Comparison of ENCODE assay signal across 8 mouse cellular contexts in genomic region chr6:149100174-149101075, GRCm38 (mm10). TPM values are rescaled to one million over a fixed set of nuclear protein-coding genes. Genes with fewer than 3 reads are reported as not detected.
DNase-seq lines count a peak whose midpoint lies in the region; ATAC-seq and TF ChIP-seq lines count a peak whose summit lies in the region.

No protein-coding gene starts in this region.

- H3K79me2 ChIP-seq in C2C12 (ENCODE audit: control insufficient read depth, insufficient read depth), result peaks cover 51% of the 10 kb centered on the region

- peaks cover 32% of the 10 kb centered on the region for H3K79me3 ChIP-seq in C2C12 (ENCODE audit: low read depth)

- peak overlapping the region; percentile 97 for H3K27ac ChIP-seq in forebrain, embryonic 12.5 days
- peak overlapping the region; percentile 97 for H3K27ac ChIP-seq in heart, embryonic 15.5 days
- H3K27ac ChIP-seq in liver, embryonic 11.5 days (ENCODE audit: low read depth, low read length), result peak overlapping the region; percentile 91
- H3K27ac ChIP-seq in stomach, embryonic 14.5 days (ENCODE audit: low read length), result peak overlapping the region; percentile 78

- 1% methylated on average over 51 of the region's 52 CpGs for WGBS in forebrain, embryonic 12.5 days
- 1% methylated on average over 52 of the region's 52 CpGs for WGBS in heart, embryonic 15.5 days
- 3% methylated on average over 52 of the region's 52 CpGs for WGBS in liver, embryonic 11.5 days
- WGBS in stomach, embryonic 14.5 days, result 2% methylated on average over 52 of the region's 52 CpGs

- H3ac ChIP-seq in C2C12 (ENCODE audit: control insufficient read depth, insufficient read length, low read depth), result peak overlapping the region; percentile 84

- DNase-seq in brain, embryonic 18.5 days (ENCODE audit: low read depth, low spot score), result peak; percentile 34
- peak; percentile 84 for DNase-seq in kidney, postnatal 14 days
- DNase-seq in liver, embryonic 11.5 days (ENCODE audit: low spot score), result peak; percentile 63

- peak overlapping the region; percentile 72 for H3K4me3 ChIP-seq in C2C12 (ENCODE audit: insufficient read depth, poor library complexity, severe bottlenecking)
- peak overlapping the region; percentile 82 for H3K4me3 ChIP-seq in forebrain, embryonic 12.5 days (replicated peaks)
- H3K4me3 ChIP-seq in heart, embryonic 15.5 days, result peak overlapping the region; percentile 98
- peak overlapping the region; percentile 78 for H3K4me3 ChIP-seq in liver, embryonic 11.5 days (ENCODE audit: low read depth, low read length)
- H3K4me3 ChIP-seq in stomach, embryonic 14.5 days (ENCODE audit: low read depth, low read length), result peak overlapping the region; percentile 81

- no peaks in the 10 kb centered on the region for H3K36me3 ChIP-seq in C2C12 (ENCODE audit: control insufficient read depth, insufficient read depth)
- H3K36me3 ChIP-seq in forebrain, embryonic 12.5 days (replicated peaks), result no peaks in the 10 kb centered on the region
- no peaks in the 10 kb centered on the region for H3K36me3 ChIP-seq in heart, embryonic 15.5 days
- H3K36me3 ChIP-seq in liver, embryonic 11.5 days (ENCODE audit: control insufficient read depth, insufficient read depth, low read length), result no peaks in the 10 kb centered on the region
- no peaks in the 10 kb centered on the region for H3K36me3 ChIP-seq in stomach, embryonic 14.5 days (ENCODE audit: control insufficient read depth, insufficient read depth, low read length)

- H3K4me1 ChIP-seq in forebrain, embryonic 12.5 days, result peaks cover 7% of the 10 kb centered on the region
- H3K4me1 ChIP-seq in heart, embryonic 15.5 days (replicated peaks), result peaks cover 5% of the 10 kb centered on the region
- H3K4me1 ChIP-seq in liver, embryonic 11.5 days (replicated peaks; ENCODE audit: control insufficient read depth, insufficient read depth, low read length), result no peaks in the 10 kb centered on the region
- H3K4me1 ChIP-seq in stomach, embryonic 14.5 days (ENCODE audit: control insufficient read depth, insufficient read depth, low read length), result no peaks in the 10 kb centered on the region

- no peak for TF ChIP-seq CTCF in C2C12 (IDR thresholded peaks at IDR 0.05; ENCODE audit: control insufficient read depth, insufficient read depth, insufficient read length)

- H3K9ac ChIP-seq in forebrain, embryonic 12.5 days, result peak overlapping the region; percentile 92
- peak overlapping the region; percentile 90 for H3K9ac ChIP-seq in heart, embryonic 15.5 days
- H3K9ac ChIP-seq in liver, embryonic 11.5 days (ENCODE audit: low read depth, low read length), result peak overlapping the region; percentile 75
- peak overlapping the region; percentile 68 for H3K9ac ChIP-seq in stomach, embryonic 14.5 days (replicated peaks; ENCODE audit: low read depth, low read length)

- H3K27me3 ChIP-seq in C2C12 (ENCODE audit: control insufficient read depth, insufficient read depth, insufficient read length), result no peaks in the 10 kb centered on the region
- no peaks in the 10 kb centered on the region; the same call in 1 of the 2 replicates for H3K27me3 ChIP-seq in forebrain, embryonic 12.5 days
- no peaks in the 10 kb centered on the region for H3K27me3 ChIP-seq in heart, embryonic 15.5 days
- peaks cover 21% of the 10 kb centered on the region for H3K27me3 ChIP-seq in liver, embryonic 11.5 days (replicated peaks; ENCODE audit: control insufficient read depth, insufficient read depth, low read length)
- no peaks in the 10 kb centered on the region for H3K27me3 ChIP-seq in stomach, embryonic 14.5 days (ENCODE audit: control insufficient read depth, insufficient read depth, low read length)

- no peaks in the 10 kb centered on the region for H3K9me3 ChIP-seq in forebrain, embryonic 12.5 days
- H3K9me3 ChIP-seq in heart, embryonic 15.5 days (replicated peaks), result no peaks in the 10 kb centered on the region
- no peaks in the 10 kb centered on the region for H3K9me3 ChIP-seq in liver, embryonic 11.5 days (ENCODE audit: control insufficient read depth, low read length)
- no peaks in the 10 kb centered on the region for H3K9me3 ChIP-seq in stomach, embryonic 14.5 days (ENCODE audit: control insufficient read depth, low read depth, low read length)

- peak overlapping the region; percentile 72 for H3K4me2 ChIP-seq in forebrain, embryonic 12.5 days
- H3K4me2 ChIP-seq in heart, embryonic 15.5 days, result peak overlapping the region; percentile 70
- peak overlapping the region; percentile 74 for H3K4me2 ChIP-seq in liver, embryonic 11.5 days
- H3K4me2 ChIP-seq in stomach, embryonic 14.5 days (replicated peaks; ENCODE audit: low read depth, low read length), result peak overlapping the region; percentile 83

- peak; percentile 72 for ATAC-seq in forebrain, embryonic 12.5 days (ENCODE audit: low FRiP score)
- peak; percentile 18; the same call in 1 of the 2 replicates for ATAC-seq in heart, embryonic 15.5 days (replicated peaks; ENCODE audit: insufficient number of reproducible peaks, insufficient read depth, low FRiP score, low read depth)
- peak; percentile 45 for ATAC-seq in liver, embryonic 11.5 days (replicated peaks; ENCODE audit: low FRiP score)
- ATAC-seq in monocyte, adult 5-6 weeks (replicated peaks; ENCODE audit: insufficient number of reproducible peaks, low FRiP score, low TSS enrichment, poor library complexity, severe bottlenecking), result peak; percentile 22; the same call in 1 of the 2 replicates
- peak; percentile 46; the same call in 1 of the 2 replicates for ATAC-seq in stomach, embryonic 14.5 days (ENCODE audit: insufficient number of reproducible peaks, insufficient read depth, low FRiP score, low read depth)

TF ChIP-seq in C2C12, 6 proteins besides CTCF, POLR2A, EP300 and RAD21:
- TF ChIP-seq USF1 (IDR thresholded peaks at IDR 0.05; ENCODE audit: low read depth) (no peak), MYOD1 (IDR thresholded peaks at IDR 0.05; ENCODE audit: control insufficient read depth, insufficient read length, low read depth) (no peak), MAX (IDR thresholded peaks at IDR 0.05) (no peak), MYOG (IDR thresholded peaks at IDR 0.05; ENCODE audit: control insufficient read depth, extremely low read depth, insufficient read length) (no peak), FOSL1 (IDR thresholded peaks at IDR 0.05; ENCODE audit: insufficient read depth, low read length, poor library complexity, severe bottlenecking) (no peak), CEBPB (IDR thresholded peaks at IDR 0.05; ENCODE audit: low read depth) (no peak)
TF ChIP-seq in C2C12: peak in this region for 0.

RNA-seq across cellular contexts. Expression of gene Dennd5b, which starts 1.1 kb away (rescaled TPM):
- polyA plus RNA-seq in C2C12 (2012; fragmentation: generic; extraction: Trizol), result 2.6 TPM
- polyA plus RNA-seq in forebrain, embryonic 12.5 days (2016; fragmentation: Nextera tagmentation; extraction: Ambion mirVana), result 18.1 and 18.8 TPM in 2 replicates
- polyA plus RNA-seq in heart, embryonic 15.5 days (2015; fragmentation: Nextera tagmentation; extraction: Ambion mirVana), result 6.0 and 6.2 TPM in 2 replicates
- 11.0 and 11.3 TPM in 2 replicates for polyA plus RNA-seq in liver, embryonic 11.5 days (2014; fragmentation: Nextera tagmentation; extraction: Ambion mirVana)
- total RNA-seq in monocyte, adult 5-6 weeks (2017), result 4.7 to 7.3 TPM (median 4.8 TPM) in 3 replicates
- 11.7 and 12.1 TPM in 2 replicates for polyA plus RNA-seq in stomach, embryonic 14.5 days (2014; fragmentation: Nextera tagmentation; extraction: Ambion mirVana)

RNA-seq across cellular contexts. Expression of gene Gm10203, which starts 29.5 kb away (rescaled TPM):
- not detected for polyA plus RNA-seq in C2C12 (2012; fragmentation: generic; extraction: Trizol)
- not detected in 2 replicates for polyA plus RNA-seq in forebrain, embryonic 12.5 days (2016; fragmentation: Nextera tagmentation; extraction: Ambion mirVana)
- polyA plus RNA-seq in heart, embryonic 15.5 days (2015; fragmentation: Nextera tagmentation; extraction: Ambion mirVana), result not detected in 2 replicates
- polyA plus RNA-seq in liver, embryonic 11.5 days (2014; fragmentation: Nextera tagmentation; extraction: Ambion mirVana), result not detected in 2 replicates
- total RNA-seq in monocyte, adult 5-6 weeks (2017), result not detected in 3 replicates
- polyA plus RNA-seq in stomach, embryonic 14.5 days (2014; fragmentation: Nextera tagmentation; extraction: Ambion mirVana), result not detected in 2 replicates

RNA-seq across cellular contexts. Expression of gene Etfbkmt, which starts 39.2 kb away (rescaled TPM):
- 2.2 TPM for polyA plus RNA-seq in C2C12 (2012; fragmentation: generic; extraction: Trizol)
- polyA plus RNA-seq in forebrain, embryonic 12.5 days (2016; fragmentation: Nextera tagmentation; extraction: Ambion mirVana), result 8.4 and 9.7 TPM in 2 replicates
- polyA plus RNA-seq in heart, embryonic 15.5 days (2015; fragmentation: Nextera tagmentation; extraction: Ambion mirVana), result 12.7 and 13.7 TPM in 2 replicates
- 14.2 and 14.9 TPM in 2 replicates for polyA plus RNA-seq in liver, embryonic 11.5 days (2014; fragmentation: Nextera tagmentation; extraction: Ambion mirVana)
- total RNA-seq in monocyte, adult 5-6 weeks (2017), result 10.0 to 19.5 TPM (median 13.3 TPM) in 3 replicates
- 18.8 and 19.1 TPM in 2 replicates for polyA plus RNA-seq in stomach, embryonic 14.5 days (2014; fragmentation: Nextera tagmentation; extraction: Ambion mirVana)

Comparison
In these comparisons a context has a peak if more than half of its experiments do, and no peak if none do; other contexts are left out.
1. Peak in every context shown above with its lines: DNase-seq, ATAC-seq, H3K4me3 ChIP-seq and H3K27ac ChIP-seq.
2. DNase-seq: peak in every context shown above with its lines; median percentile 84 in kidney, postnatal 14 days; 63 in liver, embryonic 11.5 days; 34 in brain, embryonic 18.5 days.
3. ATAC-seq: peak in every context shown above with its lines; median percentile 72 in forebrain, embryonic 12.5 days; 46 in stomach, embryonic 14.5 days; 45 in liver, embryonic 11.5 days; 22 in monocyte, adult 5-6 weeks; 18 in heart, embryonic 15.5 days.